ENCODE assay signal across 17 mouse cellular contexts in the genomic region with DNA sequence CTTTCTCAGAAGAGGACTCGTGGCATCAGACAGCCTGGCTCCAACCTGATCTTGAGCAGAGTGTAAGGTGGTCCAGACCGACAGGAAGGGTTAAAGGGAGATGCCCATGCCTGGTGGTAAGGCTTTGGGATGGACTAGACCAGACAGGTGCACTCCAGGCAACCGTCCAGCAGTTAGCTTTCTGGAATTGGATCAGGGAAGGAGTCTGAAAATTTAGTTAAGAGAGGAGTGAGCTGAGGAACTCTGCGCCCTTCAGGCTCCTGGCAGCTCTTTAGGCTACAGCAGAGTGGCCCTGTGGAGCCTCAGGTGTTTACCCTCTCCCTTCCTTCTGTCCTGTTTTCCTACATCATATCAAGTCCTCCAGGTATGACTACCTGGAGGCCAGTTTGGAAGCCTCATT.
"Had no signal": no experiment of that assay in that cellular context is flagged by ENCODE, and none has a peak within 500 bp of the region (broad histone marks: within the 10 kb centered on the region; RNA-seq: fewer than 3 reads in every experiment).

No protein-coding gene starts in this region.

- H3K4me3 ChIP-seq: limb, embryonic 12.5 days; limb, embryonic 15.5 days; liver, embryonic 12.5 days; liver, embryonic 15.5 days; midbrain, embryonic 12.5 days; midbrain, embryonic 15.5 days; myocyte; neural tube, embryonic 13.5 days had no signal

- ATAC-seq: liver, embryonic 12.5 days; midbrain, embryonic 15.5 days had no signal

- DNase-seq: kidney, postnatal 36 days; left cerebral cortex, postnatal 4 days; lung, adult 2 months; lung, postnatal 14 days; lung, postnatal 4 days; retina, postnatal 1 day; thymus, adult 18-20 months; thymus, postnatal 36 days had no signal

- H3K27ac ChIP-seq: kidney, postnatal 0 days; limb, embryonic 12.5 days; limb, embryonic 15.5 days; liver, embryonic 12.5 days; liver, embryonic 15.5 days; midbrain, embryonic 12.5 days; midbrain, embryonic 15.5 days; neural tube, embryonic 13.5 days had no signal

- H3K27me3 ChIP-seq: limb, embryonic 12.5 days; limb, embryonic 15.5 days; liver, embryonic 12.5 days; liver, embryonic 15.5 days; midbrain, embryonic 12.5 days; midbrain, embryonic 15.5 days; neural tube, embryonic 13.5 days had no signal
